Mouse (Mus musculus): ENCODE data around the gene Mtch2. TPM values are rescaled to one million over a fixed set of nuclear protein-coding genes. Genes with fewer than 3 reads are reported as not detected.

The Mtch2 gene
- polyA plus RNA-seq, 1 experiment from 2014 or later = 234 TPM

- Histone ChIP-seq H3K4me2 (replicated peaks; ENCODE audit: low read depth, low read length) (peak overlapping the region; percentile 52), H3K9me3 (ENCODE audit: control insufficient read depth, low read depth, low read length) (no peaks in the 10 kb centered on the region), H3K4me1 (ENCODE audit: control insufficient read depth, insufficient read depth, low read length) (peaks cover 6% of the 10 kb centered on the region; the same call in 1 of the 2 replicates), H3K9ac (replicated peaks; ENCODE audit: low read depth, low read length) (peak overlapping the region; percentile 97), H3K27me3 (ENCODE audit: control insufficient read depth, insufficient read depth, low read length) (no peaks in the 10 kb centered on the region), H3K27ac (ENCODE audit: low read length) (peak overlapping the region; percentile 90), H3K4me3 (ENCODE audit: low read depth, low read length) (peak overlapping the region; percentile 90), H3K36me3 (ENCODE audit: control insufficient read depth, insufficient read depth, low read length) (peaks cover 36% of the 10 kb centered on the region)
- peak; percentile 68 for ATAC-seq (ENCODE audit: insufficient number of reproducible peaks, insufficient read depth, low FRiP score, low read depth)
- WGBS = 0% methylated on average over 21 of the region's 21 CpGs
Measured at GRCm38 (mm10) chr2:90904856-90905224, 57.9 kb downstream of the Mtch2 start.

DNA sequence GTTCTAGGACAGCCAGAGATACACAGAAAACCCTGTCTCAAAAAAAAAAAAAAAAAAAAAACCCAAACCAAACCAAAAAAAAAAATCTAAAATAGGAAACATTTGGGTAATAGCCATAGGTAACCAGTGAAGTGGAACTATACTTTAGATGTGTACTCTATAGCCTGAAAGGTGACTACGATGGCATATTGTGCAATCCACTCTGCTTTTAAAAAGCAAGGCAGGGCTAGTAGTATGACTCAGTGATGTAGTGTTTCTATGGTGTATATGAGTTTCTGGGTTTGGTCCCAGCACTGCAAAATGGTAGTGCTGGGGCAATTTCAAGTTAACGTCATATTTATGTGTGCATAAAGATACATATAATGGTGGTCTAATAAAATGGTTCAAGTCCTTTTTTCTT lies 59.8 kb downstream of the Mtch2 start:
- ATAC-seq (ENCODE audit: insufficient number of reproducible peaks, insufficient read depth, low FRiP score, low read depth) = no peak
- H3K27ac ChIP-seq (ENCODE audit: low read length) = no peak overlapping the region
- no peaks in the 10 kb centered on the region for H3K27me3 ChIP-seq (ENCODE audit: control insufficient read depth, insufficient read depth, low read length)
- peaks cover 6% of the 10 kb centered on the region; the same call in 1 of the 2 replicates for H3K4me1 ChIP-seq (ENCODE audit: control insufficient read depth, insufficient read depth, low read length)
- H3K9me3 ChIP-seq (ENCODE audit: control insufficient read depth, low read depth, low read length) = no peaks in the 10 kb centered on the region
- H3K9ac ChIP-seq (replicated peaks; ENCODE audit: low read depth, low read length) = no peak overlapping the region
- WGBS = 92% methylated on average over 2 of the region's 2 CpGs
- peaks cover 47% of the 10 kb centered on the region for H3K36me3 ChIP-seq (ENCODE audit: control insufficient read depth, insufficient read depth, low read length)
- H3K4me2 ChIP-seq (replicated peaks; ENCODE audit: low read depth, low read length) = no peak overlapping the region
- H3K4me3 ChIP-seq (ENCODE audit: low read depth, low read length) = no peak overlapping the region

GRCm38 (mm10) chr2:90910861-90911260 lies 63.9 kb downstream of the Mtch2 start:
- H3K9ac ChIP-seq (replicated peaks; ENCODE audit: low read depth, low read length) = no peak overlapping the region
- H3K36me3 ChIP-seq (ENCODE audit: control insufficient read depth, insufficient read depth, low read length) = peaks cover 57% of the 10 kb centered on the region
- no peak overlapping the region for H3K4me3 ChIP-seq (ENCODE audit: low read depth, low read length)
- 70% methylated on average over 1 of the region's 1 CpGs for WGBS
- H3K9me3 ChIP-seq (ENCODE audit: control insufficient read depth, low read depth, low read length) = no peaks in the 10 kb centered on the region
- H3K4me2 ChIP-seq (replicated peaks; ENCODE audit: low read depth, low read length) = no peak overlapping the region
- H3K27ac ChIP-seq (ENCODE audit: low read length) = no peak overlapping the region
- H3K4me1 ChIP-seq (ENCODE audit: control insufficient read depth, insufficient read depth, low read length) = peaks cover 4% of the 10 kb centered on the region; the same call in 1 of the 2 replicates
- no peak for ATAC-seq (ENCODE audit: insufficient number of reproducible peaks, insufficient read depth, low FRiP score, low read depth)
- H3K27me3 ChIP-seq (ENCODE audit: control insufficient read depth, insufficient read depth, low read length) = no peaks in the 10 kb centered on the region

DNA sequence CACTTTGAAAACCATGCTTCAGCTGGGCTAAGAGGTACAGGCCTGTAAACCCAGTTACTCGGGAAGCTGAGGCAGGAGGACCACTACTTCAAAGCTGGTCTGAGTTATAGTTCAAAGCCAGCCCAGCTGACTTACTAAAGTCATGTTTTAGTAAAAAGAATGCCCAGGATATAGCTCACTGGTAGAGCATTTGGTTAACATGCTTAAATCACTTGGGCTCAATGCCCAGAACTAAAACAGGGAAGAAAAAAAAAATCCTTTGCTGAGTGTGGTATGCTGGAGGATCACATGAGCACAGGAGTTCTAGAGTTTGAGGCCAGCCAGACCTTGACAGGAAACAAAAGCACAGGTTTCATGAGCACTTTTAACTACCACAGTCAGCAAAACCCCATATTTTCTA lies 64.7 kb downstream of the Mtch2 start:
- Histone ChIP-seq H3K27me3 (ENCODE audit: control insufficient read depth, insufficient read depth, low read length) (no peaks in the 10 kb centered on the region), H3K36me3 (ENCODE audit: control insufficient read depth, insufficient read depth, low read length) (peaks cover 57% of the 10 kb centered on the region), H3K9me3 (ENCODE audit: control insufficient read depth, low read depth, low read length) (no peaks in the 10 kb centered on the region), H3K4me1 (ENCODE audit: control insufficient read depth, insufficient read depth, low read length) (peaks cover 7% of the 10 kb centered on the region; the same call in 1 of the 2 replicates), H3K4me3 (ENCODE audit: low read depth, low read length) (no peak overlapping the region), H3K27ac (ENCODE audit: low read length) (no peak overlapping the region), H3K9ac (replicated peaks; ENCODE audit: low read depth, low read length) (no peak overlapping the region), H3K4me2 (replicated peaks; ENCODE audit: low read depth, low read length) (no peak overlapping the region)
- ATAC-seq (ENCODE audit: insufficient number of reproducible peaks, insufficient read depth, low FRiP score, low read depth) = no peak
- WGBS = 78% methylated on average over 1 of the region's 1 CpGs

- H3K9ac ChIP-seq (replicated peaks; ENCODE audit: low read depth, low read length) = no peak overlapping the region
- peaks cover 47% of the 10 kb centered on the region for H3K36me3 ChIP-seq (ENCODE audit: control insufficient read depth, insufficient read depth, low read length)
- no peaks in the 10 kb centered on the region for H3K27me3 ChIP-seq (ENCODE audit: control insufficient read depth, insufficient read depth, low read length)
- H3K4me3 ChIP-seq (ENCODE audit: low read depth, low read length) = no peak overlapping the region
- no peak overlapping the region for H3K4me2 ChIP-seq (replicated peaks; ENCODE audit: low read depth, low read length)
- 65% methylated on average over 2 of the region's 2 CpGs for WGBS
- peaks cover 7% of the 10 kb centered on the region; the same call in 1 of the 2 replicates for H3K4me1 ChIP-seq (ENCODE audit: control insufficient read depth, insufficient read depth, low read length)
- no peak overlapping the region for H3K27ac ChIP-seq (ENCODE audit: low read length)
- H3K9me3 ChIP-seq (ENCODE audit: control insufficient read depth, low read depth, low read length) = no peaks in the 10 kb centered on the region
- no peak for ATAC-seq (ENCODE audit: insufficient number of reproducible peaks, insufficient read depth, low FRiP score, low read depth)
Measured at GRCm38 (mm10) chr2:90913671-90914070, 66.7 kb downstream of the Mtch2 start.

DNA sequence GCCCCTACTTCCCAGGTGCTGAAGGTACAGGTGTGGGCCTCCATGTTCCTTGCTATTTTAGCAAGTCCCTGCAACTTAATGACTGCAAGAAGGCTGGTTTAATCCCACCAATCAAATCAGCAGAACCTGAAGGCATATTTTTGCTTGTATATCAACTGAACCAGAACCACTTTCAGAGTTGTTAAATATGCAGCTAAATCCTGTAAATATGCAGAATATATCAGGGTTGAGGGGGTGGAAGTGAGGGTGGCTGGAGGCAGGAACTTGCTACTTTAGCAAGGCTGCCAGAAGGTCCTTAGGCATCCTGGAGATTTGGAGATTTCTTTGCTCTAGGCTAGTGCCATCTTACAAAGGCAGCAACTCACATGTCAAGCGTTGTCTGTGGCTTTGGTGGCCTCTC lies 68.6 kb downstream of the Mtch2 start:
- peaks cover 7% of the 10 kb centered on the region; the same call in 1 of the 2 replicates for H3K4me1 ChIP-seq (ENCODE audit: control insufficient read depth, insufficient read depth, low read length)
- no peak overlapping the region for H3K27ac ChIP-seq (ENCODE audit: low read length)
- 65% methylated on average over 1 of the region's 1 CpGs for WGBS
- peaks cover 30% of the 10 kb centered on the region for H3K36me3 ChIP-seq (ENCODE audit: control insufficient read depth, insufficient read depth, low read length)
- no peak overlapping the region for H3K4me3 ChIP-seq (ENCODE audit: low read depth, low read length)
- peak overlapping the region; percentile 80; the same call in 1 of the 2 replicates for H3K4me2 ChIP-seq (replicated peaks; ENCODE audit: low read depth, low read length)
- H3K27me3 ChIP-seq (ENCODE audit: control insufficient read depth, insufficient read depth, low read length) = no peaks in the 10 kb centered on the region
- no peaks in the 10 kb centered on the region for H3K9me3 ChIP-seq (ENCODE audit: control insufficient read depth, low read depth, low read length)
- ATAC-seq (ENCODE audit: insufficient number of reproducible peaks, insufficient read depth, low FRiP score, low read depth) = no peak
- H3K9ac ChIP-seq (replicated peaks; ENCODE audit: low read depth, low read length) = no peak overlapping the region

Other genes starting within 250 kb of the Mtch2 start
- gene Nup160, start 169.9 kb upstream of the Mtch2 start, polyA plus RNA-seq (2014; fragmentation: Nextera tagmentation; extraction: Ambion mirVana) = 50.3 and 55.7 TPM in 2 replicates
- 103 and 112 TPM in 2 replicates for gene Fnbp4, start 101.8 kb upstream of the Mtch2 start, polyA plus RNA-seq (2014; fragmentation: Nextera tagmentation; extraction: Ambion mirVana)
- gene Agbl2, start 64.4 kb upstream of the Mtch2 start, polyA plus RNA-seq (2014; fragmentation: Nextera tagmentation; extraction: Ambion mirVana) = 0.57 and 0.68 TPM in 2 replicates
- 10.8 and 12.9 TPM in 2 replicates for gene C1qtnf4, start 38.7 kb downstream of the Mtch2 start, polyA plus RNA-seq (2014; fragmentation: Nextera tagmentation; extraction: Ambion mirVana)
- gene Kbtbd4, start 57.6 kb downstream of the Mtch2 start, polyA plus RNA-seq (2014; fragmentation: Nextera tagmentation; extraction: Ambion mirVana) = 30.3 and 37.0 TPM in 2 replicates
- gene Ndufs3, start 57.7 kb downstream of the Mtch2 start, polyA plus RNA-seq (2014; fragmentation: Nextera tagmentation; extraction: Ambion mirVana) = 216 and 220 TPM in 2 replicates
- gene Celf1, start 93.2 kb downstream of the Mtch2 start, polyA plus RNA-seq (2014; fragmentation: Nextera tagmentation; extraction: Ambion mirVana) = 71.0 and 75.1 TPM in 2 replicates
- gene Rapsn, start 188.5 kb downstream of the Mtch2 start, polyA plus RNA-seq (2014; fragmentation: Nextera tagmentation; extraction: Ambion mirVana) = 1.3 and 1.6 TPM in 2 replicates
- 302 and 313 TPM in 2 replicates for gene Psmc3, start 206.9 kb downstream of the Mtch2 start, polyA plus RNA-seq (2014; fragmentation: Nextera tagmentation; extraction: Ambion mirVana)
- gene Slc39a13, start 223.3 kb downstream of the Mtch2 start, polyA plus RNA-seq (2014; fragmentation: Nextera tagmentation; extraction: Ambion mirVana) = 42.8 and 45.8 TPM in 2 replicates
- 6.0 and 6.1 TPM in 2 replicates for gene Spi1, start 235.2 kb downstream of the Mtch2 start, polyA plus RNA-seq (2014; fragmentation: Nextera tagmentation; extraction: Ambion mirVana)

Data from stomach, embryonic 14.5 days (tissue).